Mouse (Mus musculus): ENCODE results near the gene Gdap1l1. TPM values are rescaled to one million over a fixed set of nuclear protein-coding genes. Genes with fewer than 3 reads are reported as not detected.

Gene Gdap1l1
- polyA plus RNA-seq (2015; fragmentation: Illumina TruSeq; extraction: RNeasy Lipid Tissue Mini Kit (QIAGEN cat#74804); ENCODE audit: low read depth, low replicate concordance): 74.6 TPM

DNA sequence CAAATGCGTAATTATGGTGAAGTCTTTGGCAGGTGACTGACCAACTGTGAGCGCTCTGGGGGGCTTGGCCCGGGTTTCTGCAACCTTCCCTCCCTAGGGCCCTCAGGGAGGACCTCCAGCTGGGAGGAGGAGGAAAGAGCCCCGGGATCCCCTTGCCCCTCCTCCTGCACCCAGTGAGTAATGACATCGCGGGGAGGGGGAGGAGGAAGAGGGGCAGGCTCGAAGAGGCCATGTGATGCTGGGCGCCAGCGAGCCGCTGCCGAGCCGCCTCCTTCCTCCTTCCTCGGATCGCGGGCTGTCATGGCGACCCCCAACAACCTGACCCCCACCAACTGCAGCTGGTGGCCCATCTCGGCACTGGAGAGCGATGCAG lies at the start of gene Gdap1l1:
Gdap1l1 (plus strand) TSS at position 231 of the 373 bp plus-strand sequence.

GRCm38 (mm10) chr2:163397905-163398304 lies 40.4 kb upstream of the Gdap1l1 start, which contains the start of gene Jph2:
Gene Jph2, minus strand, starts transcription at chr2:163397993.

GRCm38 (mm10) chr2:163424597-163424996 lies 13.7 kb upstream of the Gdap1l1 start, which contains the start of gene Oser1:
Gene Oser1, minus strand, starts transcription at chr2:163424697.

GRCm38 (mm10) chr2:163472466-163472851 lies 34.2 kb downstream of the Gdap1l1 start, which contains the start of gene Fitm2:
Gene Fitm2, minus strand, starts transcription at chr2:163472629.

GRCm38 (mm10) chr2:163492018-163492417 lies 53.7 kb downstream of the Gdap1l1 start, which contains the start of gene R3hdml:
Gene R3hdml, plus strand, starts transcription at chr2:163492318.

Other genes starting within 250 kb of the Gdap1l1 start
- gene Tox2, start 235.4 kb upstream of the Gdap1l1 start, polyA plus RNA-seq (2015; fragmentation: Illumina TruSeq; extraction: RNeasy Lipid Tissue Mini Kit (QIAGEN cat#74804); ENCODE audit: low read depth, low replicate concordance): 23.2 TPM
- 0.70 TPM for gene Jph2, start 40.5 kb upstream of the Gdap1l1 start, polyA plus RNA-seq (2015; fragmentation: Illumina TruSeq; extraction: RNeasy Lipid Tissue Mini Kit (QIAGEN cat#74804); ENCODE audit: low read depth, low replicate concordance)
- 31.0 TPM for gene Oser1, start 13.8 kb upstream of the Gdap1l1 start, polyA plus RNA-seq (2015; fragmentation: Illumina TruSeq; extraction: RNeasy Lipid Tissue Mini Kit (QIAGEN cat#74804); ENCODE audit: low read depth, low replicate concordance)
- 20.6 TPM for gene Fitm2, start 34.2 kb downstream of the Gdap1l1 start, polyA plus RNA-seq (2015; fragmentation: Illumina TruSeq; extraction: RNeasy Lipid Tissue Mini Kit (QIAGEN cat#74804); ENCODE audit: low read depth, low replicate concordance)
- gene R3hdml, start 53.8 kb downstream of the Gdap1l1 start, polyA plus RNA-seq (2015; fragmentation: Illumina TruSeq; extraction: RNeasy Lipid Tissue Mini Kit (QIAGEN cat#74804); ENCODE audit: low read depth, low replicate concordance): not detected
- gene Hnf4a, start 68.3 kb downstream of the Gdap1l1 start, polyA plus RNA-seq (2015; fragmentation: Illumina TruSeq; extraction: RNeasy Lipid Tissue Mini Kit (QIAGEN cat#74804); ENCODE audit: low read depth, low replicate concordance): not detected
- 44.8 TPM for gene Ttpal, start 163.8 kb downstream of the Gdap1l1 start, polyA plus RNA-seq (2015; fragmentation: Illumina TruSeq; extraction: RNeasy Lipid Tissue Mini Kit (QIAGEN cat#74804); ENCODE audit: low read depth, low replicate concordance)
- 195 TPM for gene Serinc3, start 206.7 kb downstream of the Gdap1l1 start, polyA plus RNA-seq (2015; fragmentation: Illumina TruSeq; extraction: RNeasy Lipid Tissue Mini Kit (QIAGEN cat#74804); ENCODE audit: low read depth, low replicate concordance)
- gene Pkig, start 219.9 kb downstream of the Gdap1l1 start, polyA plus RNA-seq (2015; fragmentation: Illumina TruSeq; extraction: RNeasy Lipid Tissue Mini Kit (QIAGEN cat#74804); ENCODE audit: low read depth, low replicate concordance): 151 TPM